Mouse (Mus musculus) embryonic fibroblast, embryonic 13.5 days (primary cell): ENCODE results near the gene Gm12184.
"Not testable (repeated sequence)": the region's sequence is repeated elsewhere in the genome, so short reads cannot be mapped to it uniquely, and the experiment has no call there.

ENCODE experiments used
- CTCF ChIP-seq: IDR thresholded peaks from 2 replicates; pipeline ENCODE4 v1.5.1; 2011; ENCODE audit warnings: mild to moderate bottlenecking, control low read depth, low read length, moderate library complexity, borderline replicate concordance; ENCODE audit not compliant: insufficient read depth
- POLR2A ChIP-seq: IDR thresholded peaks from 2 replicates; pipeline ENCODE4 v1.6.1; 2011; ENCODE audit warnings: low read depth, mild to moderate bottlenecking, control low read depth, low read length, moderate library complexity

- not testable (repeated sequence) for TF ChIP-seq POLR2A, CTCF
Observed at GRCm38 (mm10) chr11:48825979-48826751, at the start of gene Gm12184, which contains the start of gene Trim7.
